10 mouse cellular contexts compared by ENCODE assay signal in genomic region chr14:56398001-56398400, GRCm38 (mm10). TPM values are rescaled to one million over a fixed set of nuclear protein-coding genes. Genes with fewer than 3 reads are reported as not detected.
DNase-seq lines count a peak whose midpoint lies in the region; ATAC-seq and TF ChIP-seq lines count a peak whose summit lies in the region.
"Had no signal": no experiment of that assay in that cellular context is flagged by ENCODE, and none has a peak within 500 bp of the region (broad histone marks: within the 10 kb centered on the region; RNA-seq: fewer than 3 reads in every experiment).

No protein-coding gene starts in this region.

- H3K4me2 ChIP-seq in limb, embryonic 11.5 days (ENCODE audit: low read depth, severe bottlenecking): no peak overlapping the region
- no peak overlapping the region for H3K4me2 ChIP-seq in stomach, postnatal 0 days (replicated peaks; ENCODE audit: low read depth)
- H3K4me2 ChIP-seq: heart, embryonic 13.5 days had no signal

- TF ChIP-seq CTCF in stomach, postnatal 0 days (IDR thresholded peaks at IDR 0.05; ENCODE audit: low read depth): peak; percentile 85

- H3K4me1 ChIP-seq in limb, embryonic 11.5 days (ENCODE audit: control insufficient read depth, insufficient read depth, low read length): no peaks in the 10 kb centered on the region
- peaks cover 6% of the 10 kb centered on the region; the same call in 1 of the 2 replicates for H3K4me1 ChIP-seq in limb, embryonic 10.5 days
- no peaks in the 10 kb centered on the region for H3K4me1 ChIP-seq in stomach, postnatal 0 days (replicated peaks; ENCODE audit: control insufficient read depth, insufficient read depth)

- no peaks in the 10 kb centered on the region for H3K36me3 ChIP-seq in limb, embryonic 11.5 days (ENCODE audit: control insufficient read depth, insufficient read depth, low read length)
- no peaks in the 10 kb centered on the region for H3K36me3 ChIP-seq in limb, embryonic 10.5 days
- H3K36me3 ChIP-seq in stomach, postnatal 0 days (ENCODE audit: control insufficient read depth, insufficient read depth, low read length): no peaks in the 10 kb centered on the region
- H3K36me3 ChIP-seq: G1E; heart, embryonic 13.5 days had no signal

- no peak for ATAC-seq in cerebellum, adult (ENCODE audit: insufficient number of reproducible peaks, low FRiP score, low TSS enrichment)
- no peak for ATAC-seq in limb, embryonic 11.5 days (ENCODE audit: insufficient number of reproducible peaks, low FRiP score, low TSS enrichment, low read depth)
- ATAC-seq in stomach, postnatal 0 days (ENCODE audit: low FRiP score, low TSS enrichment): no peak

- intact Hi-C loops in gastrocnemius, postnatal 36 days (cut with DNase I): no loop called here

- no peaks in the 10 kb centered on the region for H3K9me3 ChIP-seq in limb, embryonic 11.5 days (ENCODE audit: control insufficient read depth, low read length)
- H3K9me3 ChIP-seq in limb, embryonic 10.5 days (replicated peaks): no peaks in the 10 kb centered on the region
- no peaks in the 10 kb centered on the region for H3K9me3 ChIP-seq in stomach, postnatal 0 days (ENCODE audit: control insufficient read depth, low read length)
- H3K9me3 ChIP-seq: G1E had no signal

- no peaks in the 10 kb centered on the region for H3K27me3 ChIP-seq in limb, embryonic 11.5 days (ENCODE audit: control insufficient read depth, insufficient read depth, low read length)
- H3K27me3 ChIP-seq in limb, embryonic 10.5 days (ENCODE audit: low read depth, poor library complexity, severe bottlenecking): no peaks in the 10 kb centered on the region
- no peaks in the 10 kb centered on the region for H3K27me3 ChIP-seq in stomach, postnatal 0 days (ENCODE audit: control insufficient read depth, insufficient read depth, low read length)
- H3K27me3 ChIP-seq: heart, embryonic 13.5 days had no signal

- H3K27ac ChIP-seq in limb, embryonic 11.5 days (replicated peaks; ENCODE audit: low read depth, low read length): no peak overlapping the region
- no peak overlapping the region for H3K27ac ChIP-seq in limb, embryonic 10.5 days
- no peak overlapping the region for H3K27ac ChIP-seq in stomach, postnatal 0 days (replicated peaks)
- H3K27ac ChIP-seq: heart, embryonic 13.5 days had no signal

- peak; percentile 15 for DNase-seq in cerebellum, adult 8-10 months
- peak; percentile 42 for DNase-seq in limb, embryonic 11.5 days (ENCODE audit: low spot score)
- no peak for DNase-seq in limb, embryonic 10.5 days (ENCODE audit: low spot score)
- peak; percentile 42 for DNase-seq in adrenal gland, adult 2 months
- DNase-seq in kidney, postnatal 10 days: peak; percentile 65
- DNase-seq in stomach, postnatal 0 days (ENCODE audit: low spot score): peak; percentile 33
- no peak for DNase-seq in gastrocnemius, postnatal 36 days

- TF ChIP-seq EP300 in stomach, postnatal 0 days (optimal IDR thresholded peaks at IDR 0.05): no peak

- H3K9ac ChIP-seq in limb, embryonic 11.5 days (ENCODE audit: low read length): no peak overlapping the region
- H3K9ac ChIP-seq in stomach, postnatal 0 days (ENCODE audit: low read length): no peak overlapping the region
- H3K9ac ChIP-seq: heart, embryonic 13.5 days had no signal

- H3K4me3 ChIP-seq in limb, embryonic 11.5 days (ENCODE audit: low read depth, low read length): no peak overlapping the region
- no peak overlapping the region for H3K4me3 ChIP-seq in limb, embryonic 10.5 days
- no peak overlapping the region for H3K4me3 ChIP-seq in stomach, postnatal 0 days (ENCODE audit: low read depth, low read length)
- H3K4me3 ChIP-seq: heart, embryonic 13.5 days had no signal

RNA-seq across cellular contexts. Expression of gene Rnf17, which starts 4.4 kb away (rescaled TPM):
- polyA plus RNA-seq in limb, embryonic 11.5 days (2014; fragmentation: Nextera tagmentation; extraction: Ambion mirVana): 0.88 and 1.7 TPM in 2 replicates
- 2.1 and 2.6 TPM in 2 replicates for polyA plus RNA-seq in limb, embryonic 10.5 days (2016; fragmentation: Nextera tagmentation; extraction: Ambion mirVana)
- under 1 TPM; 0.69 to 0.84 TPM for total RNA-seq in adrenal gland, adult 2 months (2021)
- 0.02 TPM in 1 of 2 replicates, not detected in the other for polyA plus RNA-seq in adrenal gland, adult 2 months (2012; rRNA removed)
- polyA plus RNA-seq in stomach, postnatal 0 days (2015; fragmentation: Nextera tagmentation; extraction: Ambion mirVana): 0.40 and 0.67 TPM in 2 replicates
- not detected for total RNA-seq in gastrocnemius, postnatal 36 days (2021)
- polyA plus RNA-seq: G1E had no signal

RNA-seq across cellular contexts. Expression of gene Atp12a, which starts 33.1 kb away (rescaled TPM):
- 0.06 and 0.12 TPM in 2 replicates for polyA plus RNA-seq in limb, embryonic 11.5 days (2014; fragmentation: Nextera tagmentation; extraction: Ambion mirVana)
- polyA plus RNA-seq in limb, embryonic 10.5 days (2016; fragmentation: Nextera tagmentation; extraction: Ambion mirVana): not detected in 2 replicates
- 1 to 10 TPM in 1 of 2 experiments, not detected in 1; 2.0 TPM for total RNA-seq in adrenal gland, adult 2 months (2021)
- polyA plus RNA-seq in adrenal gland, adult 2 months (2012; rRNA removed): 0.03 TPM in 1 of 2 replicates, not detected in the other
- polyA plus RNA-seq in stomach, postnatal 0 days (2015; fragmentation: Nextera tagmentation; extraction: Ambion mirVana): 0.05 and 0.28 TPM in 2 replicates
- total RNA-seq in gastrocnemius, postnatal 36 days (2021): not detected
- polyA plus RNA-seq: G1E had no signal

Comparison
In these comparisons a context has a peak if more than half of its experiments do, and no peak if none do; other contexts are left out.
1. DNase-seq: peak in cerebellum, adult 8-10 months (single experiment), limb, embryonic 11.5 days (single experiment), adrenal gland, adult 2 months (single experiment), kidney, postnatal 10 days (single experiment) and stomach, postnatal 0 days (single experiment); none in limb, embryonic 10.5 days (single experiment) and gastrocnemius, postnatal 36 days (0 of 2).